Mouse (Mus musculus): ENCODE data around the gene Pcolce2. TPM values are rescaled to one million over a fixed set of nuclear protein-coding genes. Genes with fewer than 3 reads are reported as not detected.

Gene Pcolce2
- 0.38 and 0.46 TPM in 2 replicates for polyA plus RNA-seq (2012; rRNA removed)

GRCm38 (mm10) chr9:95637271-95638181, at the start of gene Pcolce2:
Gene Pcolce2 (plus strand): TSS chr9:95637601.
- Histone ChIP-seq H3K4me3 (ENCODE audit: control insufficient read depth, insufficient read depth, low read length) (no peak within 1 kb of the TSS), H3K27me3 (ENCODE audit: control insufficient read depth, insufficient read depth, low read length) (peaks cover 10% of the 10 kb centered on the region; the same call in 1 of the 2 replicates), H3K36me3 (ENCODE audit: control insufficient read depth, insufficient read depth, low read length) (no peaks in the 10 kb centered on the region), H3K4me1 (replicated peaks; ENCODE audit: control insufficient read depth, insufficient read depth, low read length) (no peaks in the 10 kb centered on the region), H3K27ac (ENCODE audit: control insufficient read depth, insufficient read depth, low read length) (no peak within 1 kb of the TSS)
- DNase-seq = no peak
- WGBS = 2% methylated on average over 69 of the region's 71 CpGs
- TF ChIP-seq POLR2A (IDR thresholded peaks at IDR 0.05; ENCODE audit: control insufficient read depth, extremely low read depth, insufficient read depth, low read length, poor library complexity) = no peak
- no peak for TF ChIP-seq CTCF (IDR thresholded peaks at IDR 0.05; ENCODE audit: borderline replicate concordance, control insufficient read depth, extremely low read depth, insufficient read depth, low read length, poor library complexity)

GRCm38 (mm10) chr9:95588070-95588469, 49.3 kb upstream of the Pcolce2 start:
- TF ChIP-seq POLR2A (IDR thresholded peaks at IDR 0.05; ENCODE audit: control insufficient read depth, extremely low read depth, insufficient read depth, low read length, poor library complexity) = no peak
- TF ChIP-seq CTCF (IDR thresholded peaks at IDR 0.05; ENCODE audit: borderline replicate concordance, control insufficient read depth, extremely low read depth, insufficient read depth, low read length, poor library complexity) = no peak
- Histone ChIP-seq H3K27ac (ENCODE audit: control insufficient read depth, insufficient read depth, low read length) (no peak overlapping the region), H3K36me3 (ENCODE audit: control insufficient read depth, insufficient read depth, low read length) (no peaks in the 10 kb centered on the region), H3K27me3 (ENCODE audit: control insufficient read depth, insufficient read depth, low read length) (no peaks in the 10 kb centered on the region; the same call in 1 of the 2 replicates), H3K4me1 (replicated peaks; ENCODE audit: control insufficient read depth, insufficient read depth, low read length) (no peaks in the 10 kb centered on the region), H3K4me3 (ENCODE audit: control insufficient read depth, insufficient read depth, low read length) (no peak overlapping the region)
- DNase-seq = no peak
- WGBS = 94% methylated on average over 7 of the region's 7 CpGs

GRCm38 (mm10) chr9:95594291-95594690, 43.1 kb upstream of the Pcolce2 start:
- Histone ChIP-seq H3K27ac (ENCODE audit: control insufficient read depth, insufficient read depth, low read length) (no peak overlapping the region), H3K27me3 (ENCODE audit: control insufficient read depth, insufficient read depth, low read length) (no peaks in the 10 kb centered on the region; the same call in 1 of the 2 replicates), H3K36me3 (ENCODE audit: control insufficient read depth, insufficient read depth, low read length) (no peaks in the 10 kb centered on the region), H3K4me3 (ENCODE audit: control insufficient read depth, insufficient read depth, low read length) (no peak overlapping the region), H3K4me1 (replicated peaks; ENCODE audit: control insufficient read depth, insufficient read depth, low read length) (no peaks in the 10 kb centered on the region)
- no peak for DNase-seq
- WGBS = 86% methylated on average over 4 of the region's 4 CpGs
- no peak for TF ChIP-seq CTCF (IDR thresholded peaks at IDR 0.05; ENCODE audit: borderline replicate concordance, control insufficient read depth, extremely low read depth, insufficient read depth, low read length, poor library complexity)
- no peak for TF ChIP-seq POLR2A (IDR thresholded peaks at IDR 0.05; ENCODE audit: control insufficient read depth, extremely low read depth, insufficient read depth, low read length, poor library complexity)

- Histone ChIP-seq H3K4me3 (ENCODE audit: control insufficient read depth, insufficient read depth, low read length) (no peak overlapping the region), H3K27ac (ENCODE audit: control insufficient read depth, insufficient read depth, low read length) (no peak overlapping the region), H3K27me3 (ENCODE audit: control insufficient read depth, insufficient read depth, low read length) (no peaks in the 10 kb centered on the region; the same call in 1 of the 2 replicates), H3K4me1 (replicated peaks; ENCODE audit: control insufficient read depth, insufficient read depth, low read length) (no peaks in the 10 kb centered on the region), H3K36me3 (ENCODE audit: control insufficient read depth, insufficient read depth, low read length) (no peaks in the 10 kb centered on the region)
- no peak for DNase-seq
- WGBS = 61% methylated on average over 13 of the region's 13 CpGs
- no peak for TF ChIP-seq POLR2A (IDR thresholded peaks at IDR 0.05; ENCODE audit: control insufficient read depth, extremely low read depth, insufficient read depth, low read length, poor library complexity)
- TF ChIP-seq CTCF (IDR thresholded peaks at IDR 0.05; ENCODE audit: borderline replicate concordance, control insufficient read depth, extremely low read depth, insufficient read depth, low read length, poor library complexity) = no peak
Observed at GRCm38 (mm10) chr9:95597466-95598178, 39.8 kb upstream of the Pcolce2 start.

GRCm38 (mm10) chr9:95598179-95598721, 39.2 kb upstream of the Pcolce2 start:
- no peaks in the 10 kb centered on the region for H3K36me3 ChIP-seq (ENCODE audit: control insufficient read depth, insufficient read depth, low read length)
- no peak overlapping the region for H3K27ac ChIP-seq (ENCODE audit: control insufficient read depth, insufficient read depth, low read length)
- TF ChIP-seq CTCF (IDR thresholded peaks at IDR 0.05; ENCODE audit: borderline replicate concordance, control insufficient read depth, extremely low read depth, insufficient read depth, low read length, poor library complexity) = no peak
- TF ChIP-seq POLR2A (IDR thresholded peaks at IDR 0.05; ENCODE audit: control insufficient read depth, extremely low read depth, insufficient read depth, low read length, poor library complexity) = no peak
- no peak overlapping the region for H3K4me3 ChIP-seq (ENCODE audit: control insufficient read depth, insufficient read depth, low read length)
- H3K27me3 ChIP-seq (ENCODE audit: control insufficient read depth, insufficient read depth, low read length) = no peaks in the 10 kb centered on the region; the same call in 1 of the 2 replicates
- WGBS = 71% methylated on average over 19 of the region's 19 CpGs
- DNase-seq = no peak
- H3K4me1 ChIP-seq (replicated peaks; ENCODE audit: control insufficient read depth, insufficient read depth, low read length) = no peaks in the 10 kb centered on the region

GRCm38 (mm10) chr9:95599399-95599798, 38.0 kb upstream of the Pcolce2 start:
- Histone ChIP-seq H3K36me3 (ENCODE audit: control insufficient read depth, insufficient read depth, low read length) (no peaks in the 10 kb centered on the region), H3K27ac (ENCODE audit: control insufficient read depth, insufficient read depth, low read length) (no peak overlapping the region), H3K4me1 (replicated peaks; ENCODE audit: control insufficient read depth, insufficient read depth, low read length) (no peaks in the 10 kb centered on the region), H3K27me3 (ENCODE audit: control insufficient read depth, insufficient read depth, low read length) (no peaks in the 10 kb centered on the region; the same call in 1 of the 2 replicates), H3K4me3 (ENCODE audit: control insufficient read depth, insufficient read depth, low read length) (no peak overlapping the region)
- DNase-seq = peak; percentile 10
- no peak for TF ChIP-seq POLR2A (IDR thresholded peaks at IDR 0.05; ENCODE audit: control insufficient read depth, extremely low read depth, insufficient read depth, low read length, poor library complexity)
- TF ChIP-seq CTCF (IDR thresholded peaks at IDR 0.05; ENCODE audit: borderline replicate concordance, control insufficient read depth, extremely low read depth, insufficient read depth, low read length, poor library complexity) = no peak
- 78% methylated on average over 4 of the region's 4 CpGs for WGBS

Data from thymus, adult 2 months (tissue).